ENCODE assay signal across 9 mouse cellular contexts in the genomic region with DNA sequence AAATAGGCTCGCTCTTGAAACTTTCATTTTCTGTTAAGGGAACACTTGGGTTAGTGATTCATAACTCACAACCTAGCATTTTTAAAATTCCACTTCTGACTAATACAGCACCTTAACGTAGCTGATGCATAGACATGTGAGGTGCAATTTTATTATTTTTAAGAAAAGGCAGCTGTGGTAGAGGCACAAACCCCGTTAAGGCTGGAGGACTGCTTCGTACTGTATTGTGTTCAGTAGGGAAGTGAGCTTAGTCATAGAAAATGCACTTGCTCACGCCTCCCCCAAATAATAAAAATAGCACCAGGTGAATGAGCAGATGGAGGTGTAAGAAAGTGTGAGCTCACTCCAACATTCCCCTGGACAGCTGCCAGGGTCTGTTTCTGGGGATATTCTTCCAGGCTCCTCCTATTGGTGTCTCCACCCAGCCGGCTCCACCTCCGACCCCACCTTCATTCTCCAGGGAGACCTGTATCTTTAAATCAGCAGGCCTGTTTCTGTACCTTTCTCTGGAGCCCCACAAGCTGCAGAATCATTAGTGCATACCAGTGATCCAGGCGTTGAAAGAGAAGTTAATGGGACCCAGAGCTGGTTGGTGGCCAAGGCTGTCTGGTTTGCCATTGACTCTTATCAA. TPM values are rescaled to one million over a fixed set of nuclear protein-coding genes. Genes with fewer than 3 reads are reported as not detected.
DNase-seq lines count a peak whose midpoint lies in the region; ATAC-seq and TF ChIP-seq lines count a peak whose summit lies in the region.
"Had no signal": no experiment of that assay in that cellular context is flagged by ENCODE, and none has a peak within 500 bp of the region (broad histone marks: within the 10 kb centered on the region; RNA-seq: fewer than 3 reads in every experiment).

No protein-coding gene starts in this region.

- no peaks in the 10 kb centered on the region for H3K36me3 ChIP-seq in spleen, adult 2 months (ENCODE audit: control insufficient read depth, insufficient read depth, low read length)
- H3K36me3 ChIP-seq in intestine, embryonic 16.5 days (ENCODE audit: control insufficient read depth, insufficient read depth, low read length) = no peaks in the 10 kb centered on the region
- no peaks in the 10 kb centered on the region for H3K36me3 ChIP-seq in limb, embryonic 15.5 days
- no peaks in the 10 kb centered on the region for H3K36me3 ChIP-seq in stomach, embryonic 15.5 days

- ATAC-seq in intestine, embryonic 16.5 days = peak; percentile 84
- 0 out of 2 replicates have a peak, but pooled peaks have one; percentile 10 for ATAC-seq in limb, embryonic 15.5 days (ENCODE audit: insufficient number of reproducible peaks, low FRiP score, low TSS enrichment, low read depth)
- ATAC-seq in stomach, embryonic 15.5 days (ENCODE audit: insufficient read depth, low FRiP score, low read depth) = peak; percentile 79; the same call in 1 of the 2 replicates

- no peaks in the 10 kb centered on the region for H3K4me1 ChIP-seq in spleen, adult 2 months (ENCODE audit: control insufficient read depth, insufficient read depth, insufficient read length)
- H3K4me1 ChIP-seq in intestine, embryonic 16.5 days (ENCODE audit: control insufficient read depth, insufficient read depth, low read length) = 0 out of 2 replicates have a peak, but pooled peaks cover 2% of the 10 kb centered on the region
- peaks cover 14% of the 10 kb centered on the region; the same call in 1 of the 2 replicates for H3K4me1 ChIP-seq in limb, embryonic 15.5 days
- H3K4me1 ChIP-seq in stomach, embryonic 15.5 days = no peaks in the 10 kb centered on the region

- H3K4me3 ChIP-seq in spleen, adult 2 months (ENCODE audit: extremely low read depth, insufficient read depth, insufficient read length) = peak overlapping the region; percentile 5; the same call in 1 of the 2 replicates
- no peak overlapping the region for H3K4me3 ChIP-seq in intestine, embryonic 16.5 days (ENCODE audit: low read length)
- H3K4me3 ChIP-seq in limb, embryonic 15.5 days = no peak overlapping the region
- no peak overlapping the region for H3K4me3 ChIP-seq in stomach, embryonic 15.5 days (replicated peaks)

- no peak overlapping the region for H3K9ac ChIP-seq in intestine, embryonic 16.5 days (ENCODE audit: low read depth, low read length)
- H3K9ac ChIP-seq in limb, embryonic 15.5 days = no peak overlapping the region
- H3K9ac ChIP-seq in stomach, embryonic 15.5 days = no peak overlapping the region

- no peaks in the 10 kb centered on the region for H3K9me3 ChIP-seq in intestine, embryonic 16.5 days (ENCODE audit: control insufficient read depth, low read length)
- H3K9me3 ChIP-seq in limb, embryonic 15.5 days = no peaks in the 10 kb centered on the region
- no peaks in the 10 kb centered on the region for H3K9me3 ChIP-seq in stomach, embryonic 15.5 days

- TF ChIP-seq CTCF in spleen, adult 2 months (IDR thresholded peaks at IDR 0.05; ENCODE audit: extremely low read depth, insufficient read depth, insufficient read length, insufficient replicate concordance) = no peak

- TF ChIP-seq POLR2A in spleen, adult 2 months (IDR thresholded peaks at IDR 0.05; ENCODE audit: low read depth, low read length) = no peak

- no peaks in the 10 kb centered on the region for H3K27me3 ChIP-seq in spleen, adult 2 months (ENCODE audit: control insufficient read depth, insufficient read depth, low read length)
- H3K27me3 ChIP-seq in intestine, embryonic 16.5 days (replicated peaks; ENCODE audit: control insufficient read depth, insufficient read depth, low read length) = no peaks in the 10 kb centered on the region
- no peaks in the 10 kb centered on the region for H3K27me3 ChIP-seq in limb, embryonic 15.5 days
- no peaks in the 10 kb centered on the region for H3K27me3 ChIP-seq in stomach, embryonic 15.5 days (replicated peaks)

- WGBS in spleen, adult 2 months = 52% methylated on average over 8 of the region's 8 CpGs
- 44% methylated on average over 8 of the region's 8 CpGs for WGBS in intestine, embryonic 16.5 days
- 19% methylated on average over 8 of the region's 8 CpGs for WGBS in limb, embryonic 15.5 days
- 40% methylated on average over 8 of the region's 8 CpGs for WGBS in stomach, embryonic 15.5 days

- no peak for DNase-seq in spleen, adult 2 months (ENCODE audit: low read depth in 1 of 2, low spot score in 2 of 2)
- no peak for DNase-seq in spleen, postnatal 36 days (ENCODE audit: low spot score in 2 of 2)
- peak; percentile 87 to 94 for DNase-seq in cerebellum, postnatal 25 days
- no peak for DNase-seq in frontal cortex, postnatal 25 days (ENCODE audit: low spot score in 2 of 2)
- DNase-seq in spleen, postnatal 10 days (ENCODE audit: low spot score in 2 of 2) = no peak

- H3K4me2 ChIP-seq in intestine, embryonic 16.5 days (ENCODE audit: low read depth, low read length) = no peak overlapping the region
- peak overlapping the region; percentile 10; the same call in 1 of the 2 replicates for H3K4me2 ChIP-seq in limb, embryonic 15.5 days
- peak overlapping the region; percentile 16 for H3K4me2 ChIP-seq in stomach, embryonic 15.5 days

- no peak overlapping the region for H3K27ac ChIP-seq in spleen, adult 2 months (ENCODE audit: insufficient read depth, low read length)
- no peak overlapping the region for H3K27ac ChIP-seq in intestine, embryonic 16.5 days (ENCODE audit: low read length)
- H3K27ac ChIP-seq in limb, embryonic 15.5 days = peak overlapping the region; percentile 39; the same call in 1 of the 2 replicates
- H3K27ac ChIP-seq in stomach, embryonic 15.5 days = no peak overlapping the region
- H3K27ac ChIP-seq: macrophage had no signal

RNA-seq across cellular contexts. Expression of gene Usp24, which starts 34.4 kb away (rescaled TPM):
- polyA plus RNA-seq in spleen, adult 2 months (2012; rRNA removed) = 12.1 and 12.8 TPM in 2 replicates
- 3.7 TPM in 2 replicates for polyA plus RNA-seq in intestine, embryonic 16.5 days (2015; fragmentation: Nextera tagmentation; extraction: Ambion mirVana)
- 6.0 and 8.0 TPM in 2 replicates for polyA plus RNA-seq in limb, embryonic 15.5 days (2015; fragmentation: Nextera tagmentation; extraction: Ambion mirVana)
- polyA plus RNA-seq in stomach, embryonic 15.5 days (2015; fragmentation: Nextera tagmentation; extraction: Ambion mirVana) = 7.6 and 9.7 TPM in 2 replicates

Comparison
In these comparisons a context has a peak if more than half of its experiments do, and no peak if none do; other contexts are left out.
1. DNase-seq: peak in cerebellum, postnatal 25 days (2 of 2); none in spleen, adult 2 months (0 of 2), spleen, postnatal 36 days (0 of 2), frontal cortex, postnatal 25 days (0 of 2) and spleen, postnatal 10 days (0 of 2).
2. ATAC-seq: peak in every context shown above with its lines; median percentile 84 in intestine, embryonic 16.5 days; 79 in stomach, embryonic 15.5 days; 10 in limb, embryonic 15.5 days.